Mouse (Mus musculus) gastrocnemius, postnatal 14 days (tissue): ENCODE measurements around the gene Tmem147. TPM values are rescaled to one million over a fixed set of nuclear protein-coding genes. Genes with fewer than 3 reads are reported as not detected.

Experiments used
- total RNA-seq, 2 experiments: library from RNA; stranded (reverse); gene quantifications; 2 replicates each; pipeline ENCODE4 v1.2.3; 2021

Tmem147 gene
- total RNA-seq, 2 experiments from 2014 or later: 222 to 233 TPM

Other genes starting within 250 kb of the Tmem147 start
- gene Prodh2, start 235.9 kb downstream of the Tmem147 start, total RNA-seq: not detected
- gene Arhgap33, start 194.5 kb downstream of the Tmem147 start, total RNA-seq: 1 to 10 TPM in 1 of 2 experiments, under 1 TPM in 1; 0.98 to 2.4 TPM
- 100 to 1,000 TPM; 455 to 476 TPM for gene Hspb6, start 177.4 kb downstream of the Tmem147 start, total RNA-seq
- gene Proser3, start 177.2 kb downstream of the Tmem147 start, total RNA-seq: 1 to 10 TPM; 3.9 to 4.8 TPM
- gene Lin37, start 169.7 kb downstream of the Tmem147 start, total RNA-seq: 1 to 10 TPM; 8.4 to 9.1 TPM
- 10 to 100 TPM; 49.6 to 50.1 TPM for gene U2af1l4, start 166.2 kb downstream of the Tmem147 start, total RNA-seq
- gene Gm49396, start 166.2 kb downstream of the Tmem147 start, total RNA-seq: 1 to 10 TPM in 1 of 2 experiments, under 1 TPM in 1; 0.74 to 1.7 TPM
- gene Psenen, start 165.9 kb downstream of the Tmem147 start, total RNA-seq: 10 to 100 TPM; 83.4 to 92.7 TPM
- under 1 TPM; 0.60 to 0.88 TPM for gene Igflr1, start 164.1 kb downstream of the Tmem147 start, total RNA-seq
- 10 to 100 TPM; 14.1 to 15.2 TPM for gene Kmt2b, start 140.8 kb downstream of the Tmem147 start, total RNA-seq
- gene Zbtb32, start 130.6 kb downstream of the Tmem147 start, total RNA-seq: not detected
- gene Upk1a, start 116.7 kb downstream of the Tmem147 start, total RNA-seq: under 1 TPM; 0.14 to 0.16 TPM
- 1,000 to 10,000 TPM; 1,322 to 1,882 TPM for gene Cox6b1, start 103.4 kb downstream of the Tmem147 start, total RNA-seq
- not detected for gene Etv2, start 93.7 kb downstream of the Tmem147 start, total RNA-seq
- 10 to 100 TPM; 35.4 to 37.3 TPM for gene Rbm42, start 79.2 kb downstream of the Tmem147 start, total RNA-seq
- 1 to 10 TPM; 2.8 to 2.9 TPM for gene Haus5, start 64.5 kb downstream of the Tmem147 start, total RNA-seq
- 1 to 10 TPM; 2.3 to 2.6 TPM for gene Pmis2, start 57.9 kb downstream of the Tmem147 start, total RNA-seq
- gene 2200002J24Rik, start 30.6 kb downstream of the Tmem147 start, total RNA-seq: not detected
- under 1 TPM; 0.16 to 0.41 TPM for gene Atp4a, start 17.3 kb downstream of the Tmem147 start, total RNA-seq
- not detected for gene Gapdhs, start 14.1 kb upstream of the Tmem147 start, total RNA-seq
- 1 to 10 TPM; 3.7 to 4.1 TPM for gene Sbsn, start 21.9 kb upstream of the Tmem147 start, total RNA-seq
- under 1 TPM in 1 of 2 experiments, not detected in 1; 0.57 TPM for gene Dmkn, start 34.2 kb upstream of the Tmem147 start, total RNA-seq
- gene Krtdap, start 58.4 kb upstream of the Tmem147 start, total RNA-seq: 1 to 10 TPM; 3.4 to 3.6 TPM
- gene Ffar2, start 94.2 kb upstream of the Tmem147 start, total RNA-seq: under 1 TPM in 1 of 2 experiments, not detected in 1; 0.16 TPM
- not detected for gene Ffar3, start 126.6 kb upstream of the Tmem147 start, total RNA-seq
- gene Ffar1, start 132.0 kb upstream of the Tmem147 start, total RNA-seq: not detected
- gene Cd22, start 150.8 kb upstream of the Tmem147 start, total RNA-seq: under 1 TPM in 1 of 2 experiments, not detected in 1; 0.29 TPM
- 1 to 10 TPM; 3.5 to 9.6 TPM for gene Mag, start 185.3 kb upstream of the Tmem147 start, total RNA-seq
- not detected for gene Hamp2, start 195.1 kb upstream of the Tmem147 start, total RNA-seq
- not detected for gene Hamp, start 214.5 kb upstream of the Tmem147 start, total RNA-seq
- gene Usf2, start 227.3 kb upstream of the Tmem147 start, total RNA-seq: 10 to 100 TPM; 68.9 to 70.5 TPM
- gene Lsr, start 243.9 kb upstream of the Tmem147 start, total RNA-seq: under 1 TPM; 0.35 to 0.47 TPM
- gene Fam187b, start 244.2 kb upstream of the Tmem147 start, total RNA-seq: under 1 TPM in 1 of 2 experiments, not detected in 1; 0.23 TPM